Mouse (Mus musculus): ENCODE data around the gene Gm49368. TPM values are rescaled to one million over a fixed set of nuclear protein-coding genes. Genes with fewer than 3 reads are reported as not detected.

The Gm49368 gene
- total and polyA plus RNA-seq, 3 experiments = 0.23 TPM; not detected in 2

- Histone ChIP-seq H3K27me3 (ENCODE audit: control insufficient read depth, insufficient read depth, low read length) (no peaks in the 10 kb centered on the region), H3K79me2 (replicated peaks; ENCODE audit: control insufficient read depth, insufficient read depth, low read length) (no peaks in the 10 kb centered on the region), H3K4me1 (ENCODE audit: control insufficient read depth, insufficient read depth, low read length) (no peaks in the 10 kb centered on the region), H3K27ac (peak overlapping the region; percentile 36), H3K36me3 (ENCODE audit: control insufficient read depth, insufficient read depth, low read length) (no peaks in the 10 kb centered on the region), H3K4me3 (no peak overlapping the region), H3K9ac (ENCODE audit: low read depth, low read length) (no peak overlapping the region)
- no peak for DNase-seq
- TF ChIP-seq CTCF (IDR thresholded peaks at IDR 0.05) (peak; percentile 49), POLR2A (IDR thresholded peaks at IDR 0.05; ENCODE audit: insufficient read depth, low read depth, low read length) (no peak)
- 66% methylated on average over 8 of the region's 8 CpGs for WGBS
- intact Hi-C loops (cut with DNase I) = no loop called here
Observed at GRCm38 (mm10) chr7:128022974-128023373, 39.5 kb upstream of the Gm49368 start.

DNA sequence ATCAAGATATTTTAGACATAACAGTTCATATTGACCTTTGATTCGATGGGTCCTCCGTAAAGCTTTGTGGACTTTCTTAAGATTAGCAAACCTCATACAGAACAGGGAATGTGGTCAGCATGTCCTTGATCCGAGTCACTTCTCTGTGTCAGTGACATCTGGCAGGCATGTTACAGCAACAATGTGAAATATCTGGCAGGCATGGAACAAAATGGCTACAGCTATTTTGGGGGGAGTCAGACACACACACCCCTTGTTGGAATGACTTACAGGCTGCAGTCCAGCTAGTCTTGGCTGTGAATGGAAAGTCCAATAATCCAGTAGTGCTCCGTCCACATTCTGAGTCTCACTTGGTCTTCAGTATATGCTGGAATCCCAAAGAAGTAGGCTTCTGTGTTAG, 38.9 kb upstream of the Gm49368 start:
- TF ChIP-seq EP300 (IDR thresholded peaks at IDR 0.05; ENCODE audit: insufficient read depth, low read depth, low read length) (peak; percentile 61; the same call in 1 of the 2 replicates), POLR2A (IDR thresholded peaks at IDR 0.05; ENCODE audit: insufficient read depth, low read depth, low read length) (no peak)
- H3K79me2 ChIP-seq (replicated peaks; ENCODE audit: control insufficient read depth, insufficient read depth, low read length) = no peaks in the 10 kb centered on the region
- intact Hi-C loops (cut with DNase I) = no loop called here
- no peaks in the 10 kb centered on the region for H3K4me1 ChIP-seq (ENCODE audit: control insufficient read depth, insufficient read depth, low read length)
- no peaks in the 10 kb centered on the region for H3K36me3 ChIP-seq (ENCODE audit: control insufficient read depth, insufficient read depth, low read length)
- H3K27ac ChIP-seq = peak overlapping the region; percentile 36
- no peak for DNase-seq
- H3K27me3 ChIP-seq (ENCODE audit: control insufficient read depth, insufficient read depth, low read length) = no peaks in the 10 kb centered on the region
- no peak overlapping the region for H3K4me3 ChIP-seq
- no peak overlapping the region for H3K9ac ChIP-seq (ENCODE audit: low read depth, low read length)
- 52% methylated on average over 4 of the region's 4 CpGs for WGBS

DNA sequence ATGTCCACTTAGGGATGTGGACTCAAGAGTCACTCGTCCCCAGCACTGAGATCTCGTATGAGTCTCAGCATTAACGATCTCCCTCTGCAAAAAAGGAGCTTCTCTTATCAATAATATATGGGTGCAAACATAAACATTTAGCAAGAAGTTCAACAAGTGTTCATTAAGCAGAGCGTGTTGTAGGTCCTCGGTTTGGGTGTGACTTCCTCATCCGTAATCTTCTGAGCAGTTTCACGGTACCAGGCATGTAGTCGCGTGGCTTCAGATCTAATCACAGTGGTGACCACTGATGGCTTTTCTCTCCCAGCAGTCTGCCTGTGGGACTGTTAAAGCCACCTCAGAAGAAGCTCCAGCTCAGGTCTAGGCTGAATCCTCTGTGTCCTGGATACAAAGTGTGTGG, 38.1 kb upstream of the Gm49368 start:
- no peak overlapping the region for H3K27ac ChIP-seq
- no peak for DNase-seq
- WGBS = 86% methylated on average over 9 of the region's 9 CpGs
- H3K4me3 ChIP-seq = no peak overlapping the region
- no peaks in the 10 kb centered on the region for H3K36me3 ChIP-seq (ENCODE audit: control insufficient read depth, insufficient read depth, low read length)
- TF ChIP-seq EP300 (IDR thresholded peaks at IDR 0.05; ENCODE audit: insufficient read depth, low read depth, low read length) (no peak), CTCF (IDR thresholded peaks at IDR 0.05) (no peak), POLR2A (IDR thresholded peaks at IDR 0.05; ENCODE audit: insufficient read depth, low read depth, low read length) (no peak)
- H3K79me2 ChIP-seq (replicated peaks; ENCODE audit: control insufficient read depth, insufficient read depth, low read length) = no peaks in the 10 kb centered on the region
- no peaks in the 10 kb centered on the region for H3K4me1 ChIP-seq (ENCODE audit: control insufficient read depth, insufficient read depth, low read length)
- no peak overlapping the region for H3K9ac ChIP-seq (ENCODE audit: low read depth, low read length)
- no peaks in the 10 kb centered on the region for H3K27me3 ChIP-seq (ENCODE audit: control insufficient read depth, insufficient read depth, low read length)
- intact Hi-C loops (cut with DNase I) = no loop called here

- 55% methylated on average over 4 of the region's 4 CpGs for WGBS
Observed at GRCm38 (mm10) chr7:128024932-128025331, 37.6 kb upstream of the Gm49368 start.

GRCm38 (mm10) chr7:128025381-128025780, 37.1 kb upstream of the Gm49368 start:
- WGBS = 67% methylated on average over 4 of the region's 4 CpGs
- intact Hi-C loops (cut with DNase I) = no loop called here
- no peaks in the 10 kb centered on the region for H3K4me1 ChIP-seq (ENCODE audit: control insufficient read depth, insufficient read depth, low read length)
- H3K27me3 ChIP-seq (ENCODE audit: control insufficient read depth, insufficient read depth, low read length) = no peaks in the 10 kb centered on the region
- no peak overlapping the region for H3K4me3 ChIP-seq
- no peaks in the 10 kb centered on the region for H3K36me3 ChIP-seq (ENCODE audit: control insufficient read depth, insufficient read depth, low read length)
- no peaks in the 10 kb centered on the region for H3K79me2 ChIP-seq (replicated peaks; ENCODE audit: control insufficient read depth, insufficient read depth, low read length)
- no peak overlapping the region for H3K9ac ChIP-seq (ENCODE audit: low read depth, low read length)
- no peak for DNase-seq
- H3K27ac ChIP-seq = no peak overlapping the region
- TF ChIP-seq CTCF (IDR thresholded peaks at IDR 0.05) = no peak
- TF ChIP-seq POLR2A (IDR thresholded peaks at IDR 0.05; ENCODE audit: insufficient read depth, low read depth, low read length) = no peak
- TF ChIP-seq EP300 (IDR thresholded peaks at IDR 0.05; ENCODE audit: insufficient read depth, low read depth, low read length) = no peak

More at GRCm38 (mm10) chr7:128024932-128025331, 37.6 kb upstream of the Gm49368 start:
- DNase-seq = no peak
- TF ChIP-seq POLR2A (IDR thresholded peaks at IDR 0.05; ENCODE audit: insufficient read depth, low read depth, low read length) (no peak), EP300 (IDR thresholded peaks at IDR 0.05; ENCODE audit: insufficient read depth, low read depth, low read length) (no peak), CTCF (IDR thresholded peaks at IDR 0.05) (no peak)
- Histone ChIP-seq H3K4me1 (ENCODE audit: control insufficient read depth, insufficient read depth, low read length) (no peaks in the 10 kb centered on the region), H3K27ac (no peak overlapping the region), H3K79me2 (replicated peaks; ENCODE audit: control insufficient read depth, insufficient read depth, low read length) (no peaks in the 10 kb centered on the region), H3K4me3 (no peak overlapping the region), H3K9ac (ENCODE audit: low read depth, low read length) (no peak overlapping the region), H3K36me3 (ENCODE audit: control insufficient read depth, insufficient read depth, low read length) (no peaks in the 10 kb centered on the region), H3K27me3 (ENCODE audit: control insufficient read depth, insufficient read depth, low read length) (no peaks in the 10 kb centered on the region)
- intact Hi-C loops (cut with DNase I) = no loop called here

DNA sequence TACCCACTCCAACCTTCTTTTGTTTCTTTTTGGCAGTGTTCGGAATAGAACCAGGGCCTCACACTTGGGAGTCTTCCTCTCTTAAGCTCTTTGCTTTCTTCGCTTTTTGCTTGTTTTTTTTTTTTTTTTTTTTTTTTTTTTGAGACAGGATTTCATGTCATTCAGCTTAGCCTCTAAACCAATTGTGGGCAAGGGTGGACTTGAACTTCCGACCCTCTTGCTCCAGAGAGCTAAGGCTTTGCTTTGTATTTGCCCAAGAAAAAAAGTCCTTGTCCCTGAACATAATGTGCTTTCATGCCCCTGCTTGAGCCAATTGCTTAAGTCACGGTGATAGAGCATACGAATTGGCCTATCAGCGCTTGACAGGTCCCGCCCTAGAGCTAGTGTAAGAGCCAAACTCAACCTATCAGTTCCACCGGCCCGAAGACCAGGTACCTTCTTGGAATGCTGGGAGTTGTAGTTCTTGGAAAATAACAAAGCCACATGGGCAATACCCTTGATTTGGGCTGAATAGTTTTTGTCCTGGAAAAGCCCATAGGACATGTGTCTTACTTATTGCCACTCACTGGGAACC, 31.0 kb upstream of the Gm49368 start:
- Histone ChIP-seq H3K36me3 (ENCODE audit: control insufficient read depth, insufficient read depth, low read length) (no peaks in the 10 kb centered on the region; the same call in 1 of the 2 replicates), H3K9ac (ENCODE audit: low read depth, low read length) (no peak overlapping the region), H3K4me1 (ENCODE audit: control insufficient read depth, insufficient read depth, low read length) (peaks cover 2% of the 10 kb centered on the region), H3K79me2 (replicated peaks; ENCODE audit: control insufficient read depth, insufficient read depth, low read length) (no peaks in the 10 kb centered on the region), H3K27me3 (ENCODE audit: control insufficient read depth, insufficient read depth, low read length) (no peaks in the 10 kb centered on the region), H3K4me3 (no peak overlapping the region), H3K27ac (no peak overlapping the region)
- no peak for DNase-seq
- TF ChIP-seq EP300 (IDR thresholded peaks at IDR 0.05; ENCODE audit: insufficient read depth, low read depth, low read length) = no peak
- no peak for TF ChIP-seq CTCF (IDR thresholded peaks at IDR 0.05)
- TF ChIP-seq POLR2A (IDR thresholded peaks at IDR 0.05; ENCODE audit: insufficient read depth, low read depth, low read length) = no peak
- intact Hi-C loops (cut with DNase I) = no loop called here
- 59% methylated on average over 9 of the region's 9 CpGs for WGBS
